Mouse (Mus musculus): ENCODE data around the gene Prkar1a. TPM values are rescaled to one million over a fixed set of nuclear protein-coding genes. Genes with fewer than 3 reads are reported as not detected.

The Prkar1a gene
- polyA plus RNA-seq, 1 experiment from 2014 or later, result 506 TPM

GRCm38 (mm10) chr11:109717448-109717847 lies 68.2 kb downstream of the Prkar1a start:
- H3K4me2 ChIP-seq (ENCODE audit: low read depth, low read length), result no peak overlapping the region
- no peaks in the 10 kb centered on the region for H3K36me3 ChIP-seq (ENCODE audit: control insufficient read depth, insufficient read depth, low read length)
- no peak overlapping the region for H3K4me3 ChIP-seq (ENCODE audit: low read depth, low read length)
- WGBS, result 85% methylated on average over 5 of the region's 5 CpGs
- 0 out of 2 replicates have a peak, but pooled peaks cover 4% of the 10 kb centered on the region for H3K27me3 ChIP-seq (ENCODE audit: control insufficient read depth, insufficient read depth, low read length)
- no peaks in the 10 kb centered on the region for H3K9me3 ChIP-seq (ENCODE audit: control insufficient read depth, low read length)
- peaks cover 15% of the 10 kb centered on the region for H3K4me1 ChIP-seq (ENCODE audit: control insufficient read depth, insufficient read depth, low read length)
- no peak for ATAC-seq (ENCODE audit: low read depth)
- no peak overlapping the region for H3K9ac ChIP-seq (replicated peaks; ENCODE audit: low read depth, low read length)
- no peak overlapping the region for H3K27ac ChIP-seq (ENCODE audit: low read depth, low read length)

GRCm38 (mm10) chr11:109717966-109718895 lies 69.0 kb downstream of the Prkar1a start:
- H3K9ac ChIP-seq (replicated peaks; ENCODE audit: low read depth, low read length), result no peak overlapping the region
- H3K4me1 ChIP-seq (ENCODE audit: control insufficient read depth, insufficient read depth, low read length), result peaks cover 15% of the 10 kb centered on the region
- no peak for ATAC-seq (ENCODE audit: low read depth)
- H3K36me3 ChIP-seq (ENCODE audit: control insufficient read depth, insufficient read depth, low read length), result no peaks in the 10 kb centered on the region
- 0 out of 2 replicates have a peak, but pooled peaks cover 4% of the 10 kb centered on the region for H3K27me3 ChIP-seq (ENCODE audit: control insufficient read depth, insufficient read depth, low read length)
- no peak overlapping the region for H3K4me3 ChIP-seq (ENCODE audit: low read depth, low read length)
- H3K27ac ChIP-seq (ENCODE audit: low read depth, low read length), result no peak overlapping the region
- 88% methylated on average over 15 of the region's 15 CpGs for WGBS
- H3K9me3 ChIP-seq (ENCODE audit: control insufficient read depth, low read length), result no peaks in the 10 kb centered on the region
- no peak overlapping the region for H3K4me2 ChIP-seq (ENCODE audit: low read depth, low read length)

Other genes with a start within 250 kb of the Prkar1a start
- gene 9930022D16Rik, start 235.5 kb upstream of the Prkar1a start, polyA plus RNA-seq (2014; fragmentation: Nextera tagmentation; extraction: Ambion mirVana), result not detected in 2 replicates
- gene Amz2, start 223.5 kb upstream of the Prkar1a start, polyA plus RNA-seq (2014; fragmentation: Nextera tagmentation; extraction: Ambion mirVana), result 59.1 and 59.8 TPM in 2 replicates
- 2.9 and 3.5 TPM in 2 replicates for gene Arsg, start 176.0 kb upstream of the Prkar1a start, polyA plus RNA-seq (2014; fragmentation: Nextera tagmentation; extraction: Ambion mirVana)
- gene Slc16a6, start 175.8 kb upstream of the Prkar1a start, polyA plus RNA-seq (2014; fragmentation: Nextera tagmentation; extraction: Ambion mirVana), result 3.3 and 4.5 TPM in 2 replicates
- 9.6 and 13.2 TPM in 2 replicates for gene Wipi1, start 37.4 kb upstream of the Prkar1a start, polyA plus RNA-seq (2014; fragmentation: Nextera tagmentation; extraction: Ambion mirVana)
- 4.4 and 7.8 TPM in 2 replicates for gene Fam20a, start 72.9 kb downstream of the Prkar1a start, polyA plus RNA-seq (2014; fragmentation: Nextera tagmentation; extraction: Ambion mirVana)
- not detected in 2 replicates for gene 1700012B07Rik, start 178.6 kb downstream of the Prkar1a start, polyA plus RNA-seq (2014; fragmentation: Nextera tagmentation; extraction: Ambion mirVana)